Mouse (Mus musculus) kidney, embryonic 16.5 days (tissue): ENCODE measurements around the gene Acot8. TPM values are rescaled to one million over a fixed set of nuclear protein-coding genes. Genes with fewer than 3 reads are reported as not detected.

Experiments
- ATAC-seq: fragments of 200-750 bp; cut with Nextera tagmentation; 2 replicates; pipeline ENCODE4 v1.8.0; 2017; ENCODE audit warnings: moderate TSS enrichment; ENCODE audit not compliant: low FRiP score, low TSS enrichment
- H3K27ac ChIP-seq: fragments of 300-500 bp; sonication (generic); 2 replicates; pipeline ENCODE4 v1.5.1; 2014; ENCODE audit warnings: low read length
- H3K27me3 ChIP-seq: fragments of 300-500 bp; sonication (generic); 2 replicates; pipeline ENCODE4 v1.6.1; 2014; ENCODE audit warnings: low read length, control low read depth, mixed read lengths; ENCODE audit not compliant: insufficient read depth
- H3K36me3 ChIP-seq: fragments of 300-500 bp; sonication (generic); 2 replicates; pipeline ENCODE4 v1.6.1; 2014; ENCODE audit warnings: low read length, control low read depth, mixed read lengths; ENCODE audit not compliant: insufficient read depth
- H3K4me1 ChIP-seq: fragments of 300-500 bp; sonication (generic); 2 replicates; pipeline ENCODE4 v1.6.1; 2014; ENCODE audit warnings: low read length, control low read depth, mixed read lengths; ENCODE audit not compliant: insufficient read depth
- H3K4me2 ChIP-seq: fragments of 300-500 bp; sonication (generic); replicated peaks from 2 replicates; pipeline ENCODE4 v1.6.1; 2014; ENCODE audit warnings: low read depth, low read length
- H3K4me3 ChIP-seq: fragments of 300-500 bp; sonication (generic); 2 replicates; pipeline ENCODE4 v1.5.1; 2014; ENCODE audit warnings: mild to moderate bottlenecking, low read length
- H3K9ac ChIP-seq: fragments of 300-500 bp; sonication (generic); replicated peaks from 2 replicates; pipeline ENCODE4 v1.6.1; 2014; ENCODE audit warnings: low read length
- H3K9me3 ChIP-seq: fragments of 300-500 bp; sonication (generic); 2 replicates; pipeline ENCODE4 v1.6.1; 2016; ENCODE audit warnings: low read length, control low read depth
- WGBS: fragments of 180-500 bp; shearing (Covaris S2); extraction: QIAGEN DNeasy Blood & Tissue Kit; methylation state at CpG from one replicate; pipeline ENCODE4 v1.1.7; 2014; 5-methylcytosine and 5-hydroxymethylcytosine counted together
- polyA plus RNA-seq: library from polyadenylated mRNA; unstranded; fragments of >200 nt; fragmentation: Nextera tagmentation; extraction: Ambion mirVana; gene quantifications from 2 replicates; pipeline ENCODE4 v1.2.1, GENCODE M21; 2015

Gene Acot8
- polyA plus RNA-seq, 1 experiment from 2014 or later = 30.8 TPM

DNA sequence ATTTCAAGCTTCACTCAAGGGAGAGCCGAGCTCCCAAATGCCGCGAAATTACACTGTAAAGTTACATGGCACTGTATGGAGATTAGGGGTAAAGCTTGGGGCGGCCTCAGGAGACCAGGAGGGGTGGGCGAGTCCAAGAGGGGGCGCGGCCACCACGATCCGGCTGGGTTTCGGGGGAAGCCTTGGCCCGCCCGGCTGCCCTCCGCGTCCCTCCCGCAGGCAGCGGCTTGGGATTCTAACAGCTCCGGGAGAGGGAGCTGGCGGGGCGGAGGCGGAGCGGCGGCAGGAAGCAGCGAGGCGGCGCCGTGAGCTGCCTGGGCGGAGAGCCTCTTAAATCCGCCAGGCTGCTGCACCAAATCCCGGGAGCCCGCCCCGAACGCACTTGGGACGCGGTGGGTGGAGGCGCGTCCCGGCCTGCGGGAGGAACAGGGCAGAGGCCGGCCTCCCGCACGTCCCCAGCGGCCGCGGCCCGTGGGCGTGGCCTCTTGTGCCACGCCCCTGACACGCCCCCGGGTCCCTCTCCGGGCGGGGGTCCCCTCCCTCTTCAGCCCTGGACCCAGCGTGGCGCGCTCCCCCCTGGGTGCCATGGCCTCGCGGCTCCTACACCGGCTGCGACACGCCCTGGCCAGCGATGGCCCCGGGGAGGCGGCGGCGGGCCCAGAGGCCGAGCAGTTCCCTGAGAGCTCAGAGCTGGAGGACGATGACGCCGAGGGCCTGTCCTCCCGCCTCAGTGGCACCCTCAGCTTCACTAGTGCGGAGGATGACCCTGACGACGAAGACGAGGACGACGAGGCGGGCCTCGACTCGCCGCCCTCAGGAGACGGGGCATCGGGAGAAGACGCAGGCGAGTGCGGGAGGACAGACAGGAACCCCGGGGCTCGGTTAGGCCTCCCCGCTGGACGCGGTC is 18.9 kb downstream of the Acot8 start, which contains the start of gene Snx21:
Gene Snx21 (plus strand): TSS at position 343 of the 907 bp plus-strand sequence.
- peak within 1 kb of the TSS; percentile 85 for H3K9ac ChIP-seq
- H3K4me2 ChIP-seq = peak within 1 kb of the TSS; percentile 88
- H3K36me3 ChIP-seq = peaks cover 3% of the 10 kb centered on the region; the same call in 1 of the 2 replicates
- peaks cover 25% of the 10 kb centered on the region for H3K4me1 ChIP-seq
- H3K4me3 ChIP-seq = peak within 1 kb of the TSS; percentile 69
- H3K27ac ChIP-seq = peak within 1 kb of the TSS; percentile 91
- no peaks in the 10 kb centered on the region for H3K9me3 ChIP-seq
- WGBS = under 1% methylated on average over 80 of the region's 89 CpGs
- H3K27me3 ChIP-seq = no peaks in the 10 kb centered on the region
- peak; percentile 94 for ATAC-seq

DNA sequence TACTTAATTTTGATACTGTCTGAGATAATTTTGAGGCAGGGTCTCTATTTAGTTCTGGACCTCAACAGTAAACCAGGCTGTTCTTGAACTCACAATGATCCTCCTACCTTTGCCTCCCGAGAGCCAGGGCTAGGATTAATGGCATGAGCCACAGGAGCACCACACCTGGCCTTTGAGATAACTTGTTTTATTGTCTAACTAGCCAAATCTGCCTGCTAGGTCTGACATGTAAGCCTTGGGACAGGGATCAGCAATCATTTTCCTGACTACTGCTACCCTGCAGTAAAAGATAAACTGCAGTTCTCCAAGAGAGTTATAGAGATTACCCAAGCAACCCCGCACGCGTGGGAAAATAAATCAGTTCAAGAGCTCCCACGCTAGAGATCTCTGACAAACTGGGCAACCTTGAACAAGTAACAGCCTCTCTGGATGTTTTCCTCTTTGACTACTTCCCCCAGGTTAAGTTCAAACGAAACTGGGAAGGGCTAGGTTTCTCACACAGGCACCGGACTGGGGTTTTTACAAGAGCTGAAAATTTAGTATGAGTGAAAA is 19.7 kb downstream of the Acot8 start:
- ATAC-seq = no peak
- H3K4me2 ChIP-seq = peak overlapping the region; percentile 88
- peak overlapping the region; percentile 91 for H3K27ac ChIP-seq
- 3% methylated on average over 7 of the region's 7 CpGs for whole genome bisulfite sequencing
- peaks cover 25% of the 10 kb centered on the region for H3K4me1 ChIP-seq
- H3K27me3 ChIP-seq = no peaks in the 10 kb centered on the region
- H3K9ac ChIP-seq = peak overlapping the region; percentile 85
- H3K4me3 ChIP-seq = peak overlapping the region; percentile 69
- peaks cover 3% of the 10 kb centered on the region; the same call in 1 of the 2 replicates for H3K36me3 ChIP-seq
- no peaks in the 10 kb centered on the region for H3K9me3 ChIP-seq

- 66% methylated on average over 7 of the region's 7 CpGs for WGBS
- no peak overlapping the region for H3K27ac ChIP-seq
- peaks cover 25% of the 10 kb centered on the region for H3K4me1 ChIP-seq
- H3K4me2 ChIP-seq = no peak overlapping the region
- no peaks in the 10 kb centered on the region for H3K27me3 ChIP-seq
- H3K4me3 ChIP-seq = no peak overlapping the region
- peaks cover 1% of the 10 kb centered on the region; the same call in 1 of the 2 replicates for H3K36me3 ChIP-seq
- no peak for ATAC-seq
- no peaks in the 10 kb centered on the region for H3K9me3 ChIP-seq
- no peak overlapping the region for H3K9ac ChIP-seq
Observed at GRCm38 (mm10) chr2:164783926-164784581, 20.6 kb downstream of the Acot8 start.

DNA sequence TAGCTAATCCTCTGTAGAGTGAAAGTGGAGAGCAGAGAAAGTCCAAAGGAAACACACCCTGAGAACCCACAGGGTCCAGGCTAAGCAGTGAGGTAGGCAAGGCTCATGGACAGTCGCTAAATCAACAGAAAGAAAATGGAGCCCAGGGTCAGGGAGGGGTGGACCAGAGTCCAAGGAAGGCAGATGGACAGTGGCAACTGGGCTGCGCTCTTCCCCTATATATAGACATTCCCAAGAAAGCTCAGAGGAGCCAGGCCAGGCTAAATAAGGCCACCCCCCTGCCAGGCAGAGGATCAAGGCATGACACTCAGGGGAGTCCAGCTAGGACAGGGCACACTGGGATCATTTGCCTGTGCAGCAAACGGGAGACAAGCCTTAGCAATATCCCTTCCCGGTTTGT is 22.8 kb downstream of the Acot8 start:
- no peaks in the 10 kb centered on the region for H3K36me3 ChIP-seq
- H3K4me2 ChIP-seq = no peak overlapping the region
- WGBS = 62% methylated on average over 4 of the region's 4 CpGs
- H3K4me3 ChIP-seq = no peak overlapping the region
- ATAC-seq = no peak
- H3K27me3 ChIP-seq = no peaks in the 10 kb centered on the region
- peaks cover 15% of the 10 kb centered on the region for H3K4me1 ChIP-seq
- H3K9me3 ChIP-seq = no peaks in the 10 kb centered on the region
- no peak overlapping the region for H3K27ac ChIP-seq
- H3K9ac ChIP-seq = no peak overlapping the region

DNA sequence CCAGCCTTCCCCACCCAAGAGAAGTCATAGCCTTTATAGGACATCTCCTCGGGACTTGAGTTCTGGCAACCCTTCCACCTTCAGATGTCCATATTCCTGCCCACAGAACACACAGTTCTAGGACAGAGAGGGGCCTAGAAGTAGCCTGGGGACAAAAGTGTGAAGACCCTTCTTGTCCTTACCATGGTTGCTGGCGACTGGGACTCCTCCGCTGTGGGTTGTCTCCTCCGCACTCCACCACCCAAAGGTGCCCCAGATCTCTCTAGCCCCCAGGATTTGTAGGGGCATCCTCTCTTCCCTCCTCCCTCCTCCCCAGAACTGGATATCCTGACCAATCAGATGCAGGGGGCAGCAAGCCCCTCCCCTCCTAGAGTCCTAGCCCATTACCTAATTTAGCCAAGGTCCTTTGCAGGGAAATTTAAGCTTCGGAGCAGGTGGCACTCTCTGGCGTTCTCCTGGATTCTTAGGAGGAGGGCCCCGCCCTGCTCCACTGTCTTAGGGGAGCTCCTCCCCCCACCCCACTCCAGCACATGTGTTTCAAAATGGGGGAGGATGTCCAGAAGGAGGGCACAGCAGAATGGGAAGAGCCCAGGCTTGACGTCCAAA is 25.1 kb downstream of the Acot8 start, which contains the start of gene Tnnc2:
Gene Tnnc2 (minus strand): TSS at position 487 of the 606 bp plus-strand sequence.
- H3K4me2 ChIP-seq = no peak within 1 kb of the TSS
- no peak for ATAC-seq
- H3K4me1 ChIP-seq = peaks cover 4% of the 10 kb centered on the region
- no peaks in the 10 kb centered on the region for H3K27me3 ChIP-seq
- H3K36me3 ChIP-seq = no peaks in the 10 kb centered on the region
- WGBS = 59% methylated on average over 8 of the region's 8 CpGs
- H3K4me3 ChIP-seq = no peak within 1 kb of the TSS
- no peak within 1 kb of the TSS for H3K27ac ChIP-seq
- no peaks in the 10 kb centered on the region for H3K9me3 ChIP-seq
- H3K9ac ChIP-seq = no peak within 1 kb of the TSS

GRCm38 (mm10) chr2:164778809-164779208 is 25.9 kb downstream of the Acot8 start:
- no peak for ATAC-seq
- no peaks in the 10 kb centered on the region for H3K4me1 ChIP-seq
- H3K4me3 ChIP-seq = no peak overlapping the region
- no peaks in the 10 kb centered on the region for H3K9me3 ChIP-seq
- H3K36me3 ChIP-seq = no peaks in the 10 kb centered on the region
- H3K4me2 ChIP-seq = no peak overlapping the region
- H3K27me3 ChIP-seq = no peaks in the 10 kb centered on the region
- H3K27ac ChIP-seq = no peak overlapping the region
- 79% methylated on average over 7 of the region's 7 CpGs for WGBS
- no peak overlapping the region for H3K9ac ChIP-seq

- H3K4me1 ChIP-seq = no peaks in the 10 kb centered on the region
- H3K36me3 ChIP-seq = peaks cover 3% of the 10 kb centered on the region; the same call in 1 of the 2 replicates
- H3K4me3 ChIP-seq = no peak overlapping the region
- WGBS = 94% methylated on average over 11 of the region's 11 CpGs
- H3K27ac ChIP-seq = no peak overlapping the region
- H3K9ac ChIP-seq = no peak overlapping the region
- H3K4me2 ChIP-seq = no peak overlapping the region
- H3K9me3 ChIP-seq = no peaks in the 10 kb centered on the region
- no peak for ATAC-seq
- no peaks in the 10 kb centered on the region for H3K27me3 ChIP-seq
Observed at GRCm38 (mm10) chr2:164778015-164778287, 26.7 kb downstream of the Acot8 start.

DNA sequence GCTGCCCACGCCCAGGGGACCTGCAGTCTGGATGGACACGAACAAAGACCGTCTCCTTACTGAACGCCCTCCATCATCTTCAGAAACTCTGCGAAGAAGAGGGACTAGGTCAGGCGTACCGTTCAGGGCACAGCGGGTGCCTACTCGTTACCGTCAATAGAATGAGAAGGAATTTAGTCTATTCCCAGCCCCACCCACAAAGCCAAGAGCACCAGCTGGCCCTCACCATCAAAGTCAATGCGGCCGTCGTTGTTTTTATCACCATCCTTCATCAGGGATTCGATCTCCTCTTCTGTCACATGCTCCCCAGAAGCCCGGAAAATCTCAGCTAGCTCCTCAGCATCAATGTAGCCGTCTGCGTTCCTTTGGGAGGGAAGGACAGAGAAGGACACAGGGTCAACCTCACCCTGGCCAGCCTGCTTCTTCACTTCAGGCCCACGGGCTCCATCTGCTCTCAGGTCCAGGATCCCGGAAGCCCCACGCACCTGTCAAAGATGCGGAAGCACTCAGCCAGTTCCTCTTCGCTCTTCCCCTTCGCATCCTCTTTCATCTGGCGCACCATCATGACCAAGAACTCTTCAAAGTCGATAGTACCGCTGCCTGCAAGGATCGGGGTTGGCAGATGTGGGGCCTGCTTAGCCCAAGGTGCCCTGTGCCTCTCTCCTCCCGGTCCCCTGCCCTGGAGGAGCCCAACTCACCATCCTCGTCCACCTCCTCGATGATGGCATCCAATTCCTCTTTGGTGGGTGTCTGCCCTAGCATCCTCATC is 27.3 kb downstream of the Acot8 start:
- no peak overlapping the region for H3K27ac ChIP-seq
- no peak overlapping the region for H3K9ac ChIP-seq
- no peaks in the 10 kb centered on the region for H3K9me3 ChIP-seq
- 84% methylated on average over 30 of the region's 30 CpGs for WGBS
- no peak overlapping the region for H3K4me3 ChIP-seq
- H3K27me3 ChIP-seq = no peaks in the 10 kb centered on the region
- ATAC-seq = no peak
- no peak overlapping the region for H3K4me2 ChIP-seq
- no peaks in the 10 kb centered on the region for H3K4me1 ChIP-seq
- peaks cover 6% of the 10 kb centered on the region; the same call in 1 of the 2 replicates for H3K36me3 ChIP-seq

DNA sequence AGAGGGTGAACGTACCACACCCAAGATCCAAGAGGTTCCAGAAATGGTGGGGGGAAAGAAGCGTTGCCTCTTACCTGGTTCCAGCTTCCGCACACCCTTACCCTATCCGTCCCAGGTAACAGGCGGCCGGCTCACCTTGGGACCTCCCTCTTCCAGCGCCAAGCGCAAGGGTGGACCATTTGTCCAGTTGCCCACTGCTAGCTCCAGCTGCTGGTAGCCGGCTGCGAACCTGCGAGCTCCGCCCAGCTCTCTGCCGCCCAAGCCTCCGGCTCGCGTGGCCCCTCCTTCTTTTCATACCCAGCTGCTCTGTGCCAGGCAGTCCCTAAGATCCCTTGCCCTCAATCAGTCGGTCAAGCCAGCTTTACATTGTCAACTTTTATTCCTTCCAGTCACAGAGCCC is 27.9 kb downstream of the Acot8 start:
- WGBS = 64% methylated on average over 17 of the region's 17 CpGs
- H3K9me3 ChIP-seq = no peaks in the 10 kb centered on the region
- H3K9ac ChIP-seq = no peak overlapping the region
- no peak for ATAC-seq
- no peaks in the 10 kb centered on the region for H3K27me3 ChIP-seq
- H3K4me2 ChIP-seq = no peak overlapping the region
- no peak overlapping the region for H3K27ac ChIP-seq
- H3K4me1 ChIP-seq = peaks cover 6% of the 10 kb centered on the region
- peaks cover 12% of the 10 kb centered on the region for H3K36me3 ChIP-seq
- H3K4me3 ChIP-seq = no peak overlapping the region
